Comparison of ENCODE assay signal across 8 mouse cellular contexts in genomic region chr9:50333413-50333812, GRCm38 (mm10). TPM values are rescaled to one million over a fixed set of nuclear protein-coding genes. Genes with fewer than 3 reads are reported as not detected.
A peak's percentile ranks its signal among the peaks of the same experiment; 100 is the strongest.
DNase-seq lines count a peak whose midpoint lies in the region; ATAC-seq and TF ChIP-seq lines count a peak whose summit lies in the region.
"Had no signal": no experiment of that assay in that cellular context is flagged by ENCODE, and none has a peak within 500 bp of the region (broad histone marks: within the 10 kb centered on the region; RNA-seq: fewer than 3 reads in every experiment).

No protein-coding gene starts in this region.

- no peak for DNase-seq in spleen, adult 2 months (ENCODE audit: low read depth in 1 of 2, low spot score in 2 of 2)
- DNase-seq in spleen, postnatal 36 days (ENCODE audit: low spot score in 2 of 2), result no peak
- peak; percentile 67 for DNase-seq in adrenal gland, postnatal 10 days
- peak; percentile 11 to 52 for DNase-seq in kidney, adult 8-10 months
- DNase-seq in liver, embryonic 14.5 days (ENCODE audit: low read depth in 3 of 3, low spot score in 3 of 3), result peak in 2 of 3 experiments; percentile 4
- DNase-seq in right cerebral cortex, adult 2 months (ENCODE audit: low spot score in 2 of 2), result peak; percentile 57 to 62

- WGBS in spleen, adult 2 months, result 24% methylated on average over 6 of the region's 6 CpGs
- 32% methylated on average over 6 of the region's 6 CpGs for WGBS in liver, embryonic 14.5 days (ENCODE audit: insufficient replicate concordance)

- H3K36me3 ChIP-seq in spleen, adult 2 months (ENCODE audit: control insufficient read depth, insufficient read depth, low read length), result no peaks in the 10 kb centered on the region
- no peaks in the 10 kb centered on the region for H3K36me3 ChIP-seq in liver, embryonic 14.5 days (replicated peaks; ENCODE audit: control insufficient read depth, insufficient read depth, low read depth)
- H3K36me3 ChIP-seq: hindbrain, embryonic 15.5 days had no signal

- no peak overlapping the region for H3K27ac ChIP-seq in spleen, adult 2 months (ENCODE audit: insufficient read depth, low read length)
- H3K27ac ChIP-seq in embryonic fibroblast, embryonic 13.5 days (ENCODE audit: insufficient read depth, low read length), result no peak overlapping the region
- no peak overlapping the region for H3K27ac ChIP-seq in liver, embryonic 14.5 days
- H3K27ac ChIP-seq: hindbrain, embryonic 15.5 days had no signal

- H3K4me1 ChIP-seq in spleen, adult 2 months (ENCODE audit: control insufficient read depth, insufficient read depth, insufficient read length), result no peaks in the 10 kb centered on the region
- peaks cover 2% of the 10 kb centered on the region; the same call in 1 of the 2 replicates for H3K4me1 ChIP-seq in embryonic fibroblast, embryonic 13.5 days (ENCODE audit: control insufficient read depth, insufficient read depth, low read length)
- H3K4me1 ChIP-seq in liver, embryonic 14.5 days (replicated peaks; ENCODE audit: control insufficient read depth in 2 of 2, insufficient read depth in 2 of 2, low read length in 1 of 2), result no peaks in the 10 kb centered on the region
- H3K4me1 ChIP-seq: hindbrain, embryonic 15.5 days had no signal

- no peak for TF ChIP-seq EP300 in liver, embryonic 14.5 days (IDR thresholded peaks at IDR 0.05; ENCODE audit: low read depth)

- no peaks in the 10 kb centered on the region for H3K27me3 ChIP-seq in spleen, adult 2 months (ENCODE audit: control insufficient read depth, insufficient read depth, low read length)
- no peaks in the 10 kb centered on the region for H3K27me3 ChIP-seq in liver, embryonic 14.5 days (ENCODE audit: control insufficient read depth, insufficient read depth, low read length)
- H3K27me3 ChIP-seq: hindbrain, embryonic 15.5 days had no signal

- ATAC-seq in liver, embryonic 14.5 days (ENCODE audit: insufficient read depth), result no peak

- TF ChIP-seq POLR2A in spleen, adult 2 months (IDR thresholded peaks at IDR 0.05; ENCODE audit: low read depth, low read length), result no peak
- no peak for TF ChIP-seq POLR2A in embryonic fibroblast, embryonic 13.5 days (IDR thresholded peaks at IDR 0.05; ENCODE audit: low read depth, low read length)

- H3K9ac ChIP-seq in liver, embryonic 14.5 days (replicated peaks), result no peak overlapping the region
- H3K9ac ChIP-seq: hindbrain, embryonic 15.5 days had no signal

- H3K4me2 ChIP-seq in liver, embryonic 14.5 days (ENCODE audit: low read depth), result no peak overlapping the region
- H3K4me2 ChIP-seq: hindbrain, embryonic 15.5 days had no signal

- H3K4me3 ChIP-seq in spleen, adult 2 months (ENCODE audit: extremely low read depth, insufficient read depth, insufficient read length), result no peak overlapping the region
- no peak overlapping the region for H3K4me3 ChIP-seq in embryonic fibroblast, embryonic 13.5 days (ENCODE audit: insufficient read depth, low read length)
- H3K4me3 ChIP-seq in liver, embryonic 14.5 days (ENCODE audit: insufficient read depth in 1 of 2, low read depth in 2 of 2, low read length in 2 of 2), result no peak overlapping the region
- H3K4me3 ChIP-seq: hindbrain, embryonic 15.5 days had no signal

- TF ChIP-seq CTCF in spleen, adult 2 months (IDR thresholded peaks at IDR 0.05; ENCODE audit: extremely low read depth, insufficient read depth, insufficient read length, insufficient replicate concordance), result peak; percentile 18; the same call in 1 of the 2 replicates
- TF ChIP-seq CTCF in embryonic fibroblast, embryonic 13.5 days (IDR thresholded peaks at IDR 0.05; ENCODE audit: borderline replicate concordance, insufficient read depth, low read length), result peak; percentile 62; the same call in 1 of the 2 replicates
- TF ChIP-seq CTCF in liver, embryonic 14.5 days (IDR thresholded peaks at IDR 0.05; ENCODE audit: low read depth), result peak; percentile 66

- no peaks in the 10 kb centered on the region for H3K9me3 ChIP-seq in liver, embryonic 14.5 days (ENCODE audit: control insufficient read depth, low read length)
- H3K9me3 ChIP-seq: hindbrain, embryonic 15.5 days had no signal

RNA-seq across cellular contexts. Expression of gene Rpl10-ps3, which starts 11.4 kb away (rescaled TPM):
- polyA plus RNA-seq in spleen, adult 2 months (2012; rRNA removed), result 37.2 and 65.1 TPM in 2 replicates
- 100 to 1,000 TPM; 805 to 877 TPM for total RNA-seq in adrenal gland, postnatal 10 days (2021)
- 1,577 and 1,713 TPM in 2 replicates for polyA plus RNA-seq in embryonic fibroblast, embryonic 13.5 days (2011; ENCODE audit: insufficient read length, low read depth, missing spikeins)
- 66.7 and 136 TPM in 2 replicates for polyA plus RNA-seq in liver, embryonic 14.5 days (2012; rRNA removed)
- 305 and 308 TPM in 2 replicates for polyA plus RNA-seq in liver, embryonic 14.5 days (2014; fragmentation: Nextera tagmentation; extraction: Ambion mirVana)

Comparison
In these comparisons a context has a peak if more than half of its experiments do, and no peak if none do; other contexts are left out.
1. DNase-seq: peak in adrenal gland, postnatal 10 days (single experiment), kidney, adult 8-10 months (2 of 2), liver, embryonic 14.5 days (2 of 3) and right cerebral cortex, adult 2 months (2 of 2); none in spleen, adult 2 months (0 of 2) and spleen, postnatal 36 days (0 of 2).
2. Peak in every context shown above with its lines, with median percentiles within 50 percentile points of each other: CTCF ChIP-seq.